Mouse (Mus musculus) v-Abl transformed pro-B cells (cell line): ENCODE measurements around the gene Olfr2.

Experiments used
- in situ Hi-C, 2 experiments: fragments of 400-800 bp; cut with MboI; formaldehyde crosslinking; loops; one replicate each; pipeline ENCODE4 v1.15.1; 2025; ENCODE audit not compliant: unreplicated experiment in 2 of 2

Olfr2 gene

DNA sequence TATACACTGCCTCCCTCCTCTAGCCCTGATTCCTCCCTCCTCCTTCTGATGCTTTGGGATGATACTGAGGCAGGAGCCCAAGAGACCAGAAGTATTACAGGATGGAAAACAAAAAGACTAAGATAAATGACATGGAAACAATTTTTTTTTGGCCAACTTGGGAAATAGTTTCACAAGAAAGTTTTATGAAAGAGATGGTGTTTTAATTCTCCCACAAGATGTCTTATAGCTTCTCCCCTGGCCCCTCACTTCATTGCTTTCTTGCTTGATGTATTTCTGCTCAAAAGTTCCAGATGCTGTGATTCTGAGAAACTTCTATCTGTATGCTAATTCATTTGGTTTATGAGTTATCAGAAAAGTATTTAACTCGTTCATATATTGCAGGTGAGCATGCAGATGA is at the start of gene Olfr2:
Gene Olfr2 (minus strand): TSS at position 101 of the 400 bp plus-strand sequence.
- in situ Hi-C loops = no loop called here

DNA sequence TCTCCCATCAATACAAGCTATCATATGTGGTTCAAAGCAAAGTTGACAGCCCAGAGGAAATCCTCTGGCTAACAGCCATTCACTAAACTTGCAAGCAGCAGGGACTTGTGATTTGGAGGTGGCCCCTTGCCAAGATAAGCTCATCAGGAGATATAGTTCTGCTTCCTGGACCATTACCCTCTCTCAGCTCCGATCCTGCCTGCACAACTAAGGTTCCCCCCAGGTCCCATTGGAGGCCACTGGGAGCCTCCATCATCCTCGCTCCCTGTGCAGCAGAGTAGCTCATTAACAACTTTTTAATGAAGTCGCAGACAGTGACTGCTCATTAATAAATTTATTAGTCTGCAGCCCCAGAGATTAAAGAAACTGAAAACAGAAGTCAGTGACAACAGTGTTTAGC is 41.7 kb upstream of the Olfr2 start:
- in situ Hi-C loops = loop anchor here (5.0 to 25.0 kb wide), 3 partner anchors 1225 to 1335 kb away; no protein-coding TSS in a partner anchor

DNA sequence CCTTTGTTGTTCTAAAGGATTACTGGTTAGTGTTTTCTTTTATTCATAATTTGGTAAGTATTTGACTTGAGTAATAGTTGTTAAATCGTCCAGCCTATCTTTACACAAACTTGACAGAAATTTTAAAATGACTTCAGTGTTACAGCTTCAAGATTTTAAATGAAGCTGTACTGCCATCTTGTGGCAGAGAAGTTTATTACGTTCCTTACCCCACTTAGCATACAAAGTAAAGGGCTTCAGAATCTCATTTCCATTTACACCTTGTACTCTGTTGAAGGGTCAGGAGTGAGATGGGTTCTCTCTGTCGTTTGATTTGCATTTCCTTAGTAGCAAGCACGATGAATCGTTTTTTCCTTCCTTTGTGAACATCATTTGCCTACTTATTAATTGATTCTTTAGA is 40.0 kb upstream of the Olfr2 start:
- in situ Hi-C loops = loop anchor here (5.0 to 25.0 kb wide), 3 partner anchors 1224 to 1334 kb away; no protein-coding TSS in a partner anchor

DNA sequence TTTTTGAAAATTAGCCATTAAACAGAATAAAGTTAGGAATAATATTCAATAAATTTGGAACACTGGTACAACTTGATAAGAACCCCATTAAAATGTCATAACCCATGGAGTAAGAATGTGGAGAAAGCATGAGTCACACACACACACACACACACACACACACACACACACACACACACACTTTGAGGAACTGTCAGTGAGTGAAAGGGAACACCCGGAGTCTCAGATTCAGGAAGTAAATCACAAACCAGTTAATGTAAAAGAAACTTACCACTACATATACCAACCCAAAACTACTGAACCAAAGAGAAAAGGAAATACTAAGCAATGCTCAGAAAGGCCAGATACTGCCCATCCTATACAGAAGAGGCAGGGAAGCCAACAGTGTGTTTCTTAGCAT is 38.5 kb upstream of the Olfr2 start:
- in situ Hi-C loops = loop anchor here (25.0 kb wide), 1 partner anchor 1332 kb away; no protein-coding TSS in a partner anchor

DNA sequence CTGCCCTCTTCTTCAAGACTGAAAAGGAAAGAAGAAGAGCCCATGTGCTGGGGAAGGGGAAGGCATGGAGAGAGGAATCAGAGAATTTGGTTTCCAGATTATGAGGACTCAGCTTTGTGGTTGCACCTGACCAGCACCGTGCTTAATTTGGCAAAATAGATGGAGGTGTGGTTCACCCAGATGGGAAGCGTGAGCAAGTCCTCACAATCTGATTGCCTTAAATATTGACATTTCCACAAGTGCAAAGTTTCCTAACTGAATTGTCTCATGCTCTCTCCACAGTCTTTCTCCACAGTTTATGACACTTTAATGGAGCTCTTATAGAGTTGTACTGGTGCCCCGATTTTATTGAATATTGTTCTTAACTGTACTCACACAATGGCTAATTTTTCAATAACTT is 37.3 kb upstream of the Olfr2 start:
- in situ Hi-C loops = loop anchor here (25.0 kb wide), 1 partner anchor 1331 kb away; no protein-coding TSS in a partner anchor

DNA sequence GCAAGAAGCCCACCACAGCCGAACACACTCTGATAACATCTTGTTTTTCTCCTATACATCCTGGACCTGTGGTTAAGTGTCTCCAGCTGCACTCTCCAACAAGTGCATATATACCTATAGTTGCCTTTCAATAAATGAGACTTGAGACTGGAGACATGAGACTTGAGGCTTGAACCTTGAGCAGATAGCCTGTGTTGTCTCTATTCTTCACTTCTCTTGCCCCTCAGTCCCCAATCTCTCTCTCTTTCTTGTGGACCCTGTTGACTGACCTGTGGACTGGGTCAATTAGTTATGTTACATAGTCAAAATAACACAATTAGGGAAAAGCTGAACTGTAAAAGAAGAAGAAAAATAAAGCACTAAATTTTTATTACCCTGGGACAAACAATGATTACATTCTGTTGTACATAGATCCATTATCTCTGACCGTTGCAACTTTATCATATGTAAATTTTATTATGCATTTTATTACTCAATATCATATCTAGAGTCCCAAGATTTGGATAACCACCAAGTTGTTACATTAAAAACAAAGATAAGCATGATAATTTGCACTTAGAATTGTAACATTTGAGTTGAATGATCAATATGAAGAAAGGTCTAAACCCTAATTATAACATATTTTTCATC is 34.2 kb upstream of the Olfr2 start:
- in situ Hi-C loops = loop anchor here (25.0 kb wide), 1 partner anchor 1328 kb away; no protein-coding TSS in a partner anchor

DNA sequence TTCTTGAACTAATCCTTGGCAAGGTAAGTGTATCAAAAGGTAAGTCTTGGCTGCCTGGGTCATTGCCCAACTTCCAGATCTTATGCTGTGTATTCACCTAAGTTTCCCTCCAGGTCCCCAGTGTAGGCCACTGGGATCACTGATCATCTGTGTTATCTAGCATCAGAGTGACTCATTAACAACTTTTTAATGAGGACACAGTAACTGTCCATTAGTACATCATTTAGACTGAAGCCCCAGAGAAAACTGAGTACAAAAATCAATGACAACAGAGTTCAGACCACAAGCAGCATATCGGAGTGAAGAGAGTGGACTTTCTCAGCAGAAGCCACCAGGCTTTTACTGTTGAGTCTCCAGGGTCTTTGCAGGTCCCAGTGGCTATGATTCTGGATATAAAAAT is 25.0 kb upstream of the Olfr2 start, which contains the start of gene Olfr713:
Gene Olfr713 (plus strand): TSS at position 301 of the 400 bp plus-strand sequence.
- in situ Hi-C loops = loop anchor here (25.0 kb wide), 1 partner anchor 1319 kb away; no protein-coding TSS in a partner anchor

DNA sequence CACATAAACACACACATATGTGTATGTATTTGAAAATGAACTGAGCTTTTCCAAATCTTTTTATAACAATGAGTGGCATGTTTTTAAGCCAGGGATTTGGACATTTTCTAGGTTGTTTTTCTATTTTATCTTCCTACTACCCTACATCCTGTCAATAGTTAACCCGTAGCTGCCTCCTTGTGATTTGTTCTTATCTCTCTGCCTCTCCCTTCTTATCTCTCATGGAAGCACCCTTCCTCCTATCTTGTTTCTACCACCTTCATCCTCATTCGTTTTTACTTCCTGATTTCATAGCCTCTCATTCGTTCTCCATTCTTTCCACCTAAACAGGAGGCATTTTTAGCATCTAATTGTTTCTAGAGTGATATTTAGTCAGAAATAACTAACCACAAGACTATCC is 1.7 kb downstream of the Olfr2 start:
- in situ Hi-C loops = no loop called here

DNA sequence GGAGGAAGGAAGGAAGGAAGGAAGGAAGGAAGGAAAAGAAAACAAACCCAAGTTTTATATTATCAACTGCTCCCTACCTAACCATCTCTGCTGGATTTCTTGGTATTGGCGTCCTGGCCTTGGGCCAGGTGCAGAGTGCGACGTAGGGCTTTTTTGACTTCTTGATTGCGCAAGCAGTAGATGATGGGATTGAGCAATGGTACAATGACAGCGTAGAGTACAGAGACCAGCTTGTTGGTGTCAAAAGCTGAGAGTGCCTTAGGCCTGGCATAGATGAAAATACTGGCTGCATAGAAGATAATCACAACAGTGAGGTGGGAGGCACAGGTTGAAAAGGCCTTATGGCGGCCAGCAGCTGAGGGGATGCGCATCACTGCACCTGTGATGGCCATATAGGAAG is 5.1 kb downstream of the Olfr2 start:
- in situ Hi-C loops = no loop called here

DNA sequence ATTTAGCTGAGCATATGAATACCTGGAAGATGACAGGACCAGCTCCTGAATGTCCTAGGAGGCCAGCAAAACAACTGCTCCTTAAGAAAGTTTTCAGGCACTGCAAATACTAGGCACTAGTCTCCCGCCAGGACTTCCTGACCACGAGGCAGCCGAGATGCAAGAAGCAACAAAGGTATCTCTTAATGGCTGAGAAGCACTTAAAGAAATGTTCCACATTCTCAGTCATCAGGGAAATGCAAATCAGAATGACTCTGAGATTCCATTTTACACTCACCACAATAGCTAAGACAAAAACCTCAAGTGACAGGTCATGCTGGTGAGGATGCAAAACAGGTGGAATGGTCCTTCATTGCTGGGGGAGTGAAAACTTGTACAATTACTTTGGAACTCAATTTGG is 20.6 kb downstream of the Olfr2 start:
- in situ Hi-C loops = no loop called here

DNA sequence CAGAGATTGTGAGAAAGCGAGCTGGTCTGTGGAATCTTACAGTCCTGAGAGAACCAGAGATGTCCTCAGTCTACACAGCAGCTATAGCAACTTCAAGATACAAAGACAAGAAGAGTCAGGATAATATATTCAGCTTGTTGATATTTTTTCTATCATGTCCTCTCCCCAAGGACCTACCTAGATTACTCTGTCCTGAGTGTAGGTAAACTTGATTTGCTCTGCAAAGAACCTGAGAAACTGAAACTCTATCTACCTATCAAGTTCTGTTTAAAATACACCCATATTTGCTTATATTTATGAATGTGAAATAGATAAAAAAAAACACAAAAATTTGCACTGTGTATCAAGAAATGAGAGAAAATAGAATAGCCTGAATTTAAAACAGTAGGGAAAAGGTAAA is 30.5 kb downstream of the Olfr2 start, which contains the start of gene Olfr711:
Gene Olfr711 (minus strand): TSS at position 101 of the 400 bp plus-strand sequence.
- in situ Hi-C loops = no loop called here

DNA sequence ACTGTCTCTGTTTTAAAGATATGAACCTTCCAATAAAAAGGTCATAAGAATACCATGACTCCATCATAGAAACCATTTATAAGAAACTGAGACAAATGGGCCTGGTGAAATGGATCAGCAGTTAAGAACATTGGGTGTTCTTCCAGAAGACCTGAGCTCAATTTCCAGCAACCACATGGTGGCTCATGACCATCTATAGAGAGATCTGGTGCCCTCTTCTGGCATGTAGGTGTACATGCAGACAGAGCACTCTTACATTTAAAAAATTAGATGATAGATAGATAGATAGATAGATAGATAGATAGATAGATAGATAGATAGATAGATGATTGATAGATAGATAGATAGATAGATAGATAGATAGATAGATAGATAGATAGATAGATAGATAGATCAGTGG is 38.4 kb downstream of the Olfr2 start:
- in situ Hi-C loops = loop anchor here (25.0 kb wide), 1 partner anchor 605 kb away; no protein-coding TSS in a partner anchor

DNA sequence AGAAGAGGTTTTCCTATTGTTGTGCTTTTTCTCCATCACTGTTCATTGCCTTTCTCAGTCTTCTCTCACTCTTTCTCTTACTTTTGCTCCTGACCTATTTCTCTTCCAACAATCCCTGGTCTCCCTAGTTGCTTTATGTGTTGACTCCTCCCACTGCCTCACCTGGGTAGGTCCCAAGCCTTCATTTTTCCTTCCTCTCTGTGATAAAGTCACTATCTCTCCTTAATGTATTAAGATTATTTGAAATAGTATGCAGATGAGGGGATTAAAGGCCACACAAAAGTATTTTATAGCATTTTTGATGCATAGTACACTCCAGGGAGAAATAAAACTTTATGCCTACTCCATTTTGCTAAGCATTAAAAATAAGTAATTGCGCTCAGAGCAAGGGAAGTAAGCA is 42.0 kb downstream of the Olfr2 start, which contains the start of gene Olfr6:
Gene Olfr6 (minus strand): TSS at position 101 of the 400 bp plus-strand sequence.
- in situ Hi-C loops = loop anchor here (25.0 kb wide), 1 partner anchor 602 kb away; no protein-coding TSS in a partner anchor

DNA sequence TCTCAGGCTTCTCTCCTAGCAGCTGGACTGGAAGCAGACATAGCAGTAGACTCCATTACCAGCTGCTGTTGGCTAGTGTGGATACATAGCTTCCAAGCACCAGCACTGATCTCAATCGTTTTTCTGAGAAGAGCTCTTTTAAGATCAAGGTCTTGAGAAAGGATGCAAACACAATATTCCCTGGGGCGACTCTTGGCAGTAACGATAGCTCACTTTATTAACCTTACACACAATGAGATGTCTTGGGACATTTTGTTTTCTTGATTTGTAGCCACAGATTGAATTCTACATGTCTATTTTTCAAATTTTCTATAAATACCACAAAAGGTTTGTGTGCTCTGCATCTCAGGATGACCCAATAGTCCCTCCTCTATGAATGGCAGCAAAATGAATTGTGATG is 57.7 kb downstream of the Olfr2 start, which contains the start of gene Olfr710:
Gene Olfr710 (minus strand): TSS at position 101 of the 400 bp plus-strand sequence.
- in situ Hi-C loops = no loop called here
